Mouse (Mus musculus) neural tube, embryonic 13.5 days (tissue): ENCODE measurements around the gene Rasal2. TPM values are rescaled to one million over a fixed set of nuclear protein-coding genes. Genes with fewer than 3 reads are reported as not detected.

Experiments
- ATAC-seq: fragments of 200-750 bp; cut with Nextera tagmentation; 2 replicates; pipeline ENCODE4 v1.8.0; 2017; ENCODE audit warnings: low read depth, mild to moderate bottlenecking, moderate TSS enrichment, moderate library complexity
- H3K27ac ChIP-seq: fragments of 300-500 bp; sonication (generic); replicated peaks from 2 replicates; pipeline ENCODE4 v1.5.1; 2015; ENCODE audit warnings: moderate library complexity, mild to moderate bottlenecking, inconsistent platforms
- H3K27me3 ChIP-seq: fragments of 300-500 bp; sonication (generic); 2 replicates; pipeline ENCODE4 v1.6.1; 2015; ENCODE audit warnings: mild to moderate bottlenecking, inconsistent platforms
- H3K36me3 ChIP-seq: fragments of 300-500 bp; sonication (generic); 2 replicates; pipeline ENCODE4 v1.6.1; 2015; ENCODE audit warnings: mild to moderate bottlenecking, inconsistent platforms
- H3K4me1 ChIP-seq: fragments of 300-500 bp; sonication (generic); replicated peaks from 2 replicates; pipeline ENCODE4 v1.6.1; 2015; ENCODE audit warnings: inconsistent platforms
- H3K4me2 ChIP-seq: fragments of 300-500 bp; sonication (generic); 2 replicates; pipeline ENCODE4 v1.6.1; 2015; ENCODE audit warnings: inconsistent platforms, mild to moderate bottlenecking, moderate library complexity
- H3K4me3 ChIP-seq: fragments of 300-500 bp; sonication (generic); 2 replicates; pipeline ENCODE4 v1.5.1; 2015; ENCODE audit warnings: mild to moderate bottlenecking, inconsistent platforms
- H3K9ac ChIP-seq: fragments of 300-500 bp; sonication (generic); 2 replicates; pipeline ENCODE4 v1.6.1; 2015; ENCODE audit warnings: moderate library complexity, mild to moderate bottlenecking, inconsistent platforms
- H3K9me3 ChIP-seq: fragments of 300-500 bp; sonication (generic); 2 replicates; pipeline ENCODE4 v1.6.1; 2016; ENCODE audit warnings: inconsistent platforms
- WGBS: fragments of 180-500 bp; shearing (Covaris S2); methylation state at CpG from one replicate; pipeline ENCODE4 v1.1.7; 2015; 5-methylcytosine and 5-hydroxymethylcytosine counted together
- polyA plus RNA-seq: library from polyadenylated mRNA; unstranded; fragments of >200 nt; fragmentation: Nextera tagmentation; extraction: Ambion mirVana; gene quantifications from 2 replicates; pipeline ENCODE4 v1.2.1, GENCODE M21; 2015

Rasal2 gene
- polyA plus RNA-seq, 1 experiment from 2014 or later, result 43.1 TPM

- Histone ChIP-seq H3K4me3 (no peak overlapping the region), H3K27me3 (no peaks in the 10 kb centered on the region), H3K4me2 (no peak overlapping the region), H3K9ac (no peak overlapping the region), H3K36me3 (no peaks in the 10 kb centered on the region), H3K9me3 (no peaks in the 10 kb centered on the region), H3K4me1 (no peaks in the 10 kb centered on the region), H3K27ac (no peak overlapping the region)
- WGBS, result 94% methylated on average over 6 of the region's 6 CpGs
- ATAC-seq, result no peak
These were observed 187.4 kb downstream of the Rasal2 start for GRCm38 (mm10) chr1:157225013-157225412.

GRCm38 (mm10) chr1:157220910-157221309 lies 191.5 kb downstream of the Rasal2 start:
- Histone ChIP-seq H3K4me2 (no peak overlapping the region), H3K9me3 (no peaks in the 10 kb centered on the region), H3K36me3 (no peaks in the 10 kb centered on the region), H3K27me3 (no peaks in the 10 kb centered on the region), H3K27ac (no peak overlapping the region), H3K4me1 (no peaks in the 10 kb centered on the region), H3K9ac (no peak overlapping the region), H3K4me3 (no peak overlapping the region)
- no peak for ATAC-seq
- 93% methylated on average over 3 of the region's 3 CpGs for WGBS

GRCm38 (mm10) chr1:157220466-157220865 lies 191.9 kb downstream of the Rasal2 start:
- no peaks in the 10 kb centered on the region for H3K9me3 ChIP-seq
- H3K4me1 ChIP-seq, result no peaks in the 10 kb centered on the region
- WGBS, result 100% methylated on average over 1 of the region's 1 CpGs
- no peak for ATAC-seq
- no peak overlapping the region for H3K4me3 ChIP-seq
- H3K27me3 ChIP-seq, result no peaks in the 10 kb centered on the region
- H3K27ac ChIP-seq, result no peak overlapping the region
- no peaks in the 10 kb centered on the region for H3K36me3 ChIP-seq
- H3K4me2 ChIP-seq, result no peak overlapping the region
- no peak overlapping the region for H3K9ac ChIP-seq

GRCm38 (mm10) chr1:157208754-157209153 lies 203.6 kb downstream of the Rasal2 start:
- WGBS, result 17% methylated on average over 1 of the region's 1 CpGs

GRCm38 (mm10) chr1:157205685-157206084 lies 206.7 kb downstream of the Rasal2 start:
- H3K9me3 ChIP-seq, result no peaks in the 10 kb centered on the region
- no peaks in the 10 kb centered on the region for H3K27me3 ChIP-seq
- H3K27ac ChIP-seq, result no peak overlapping the region
- no peak overlapping the region for H3K4me2 ChIP-seq
- no peaks in the 10 kb centered on the region for H3K36me3 ChIP-seq
- no peak overlapping the region for H3K4me3 ChIP-seq
- ATAC-seq, result no peak
- peaks cover 8% of the 10 kb centered on the region; the same call in 1 of the 2 replicates for H3K4me1 ChIP-seq
- 68% methylated on average over 4 of the region's 4 CpGs for WGBS
- H3K9ac ChIP-seq, result no peak overlapping the region

More at GRCm38 (mm10) chr1:157208754-157209153, 203.6 kb downstream of the Rasal2 start:
- Histone ChIP-seq H3K4me2 (no peak overlapping the region), H3K9ac (no peak overlapping the region), H3K27ac (no peak overlapping the region), H3K9me3 (peaks cover 6% of the 10 kb centered on the region), H3K36me3 (no peaks in the 10 kb centered on the region), H3K27me3 (no peaks in the 10 kb centered on the region), H3K4me1 (peaks cover 8% of the 10 kb centered on the region; the same call in 1 of the 2 replicates), H3K4me3 (no peak overlapping the region)
- no peak for ATAC-seq

GRCm38 (mm10) chr1:157183043-157183442 lies 229.4 kb downstream of the Rasal2 start:
- 61% methylated on average over 3 of the region's 3 CpGs for WGBS
- Histone ChIP-seq H3K9me3 (no peaks in the 10 kb centered on the region), H3K36me3 (no peaks in the 10 kb centered on the region), H3K9ac (no peak overlapping the region), H3K4me2 (no peak overlapping the region), H3K27me3 (no peaks in the 10 kb centered on the region), H3K4me3 (no peak overlapping the region), H3K4me1 (peaks cover 23% of the 10 kb centered on the region), H3K27ac (no peak overlapping the region)
- ATAC-seq, result no peak

GRCm38 (mm10) chr1:157182431-157182830 lies 230.0 kb downstream of the Rasal2 start:
- no peaks in the 10 kb centered on the region for H3K36me3 ChIP-seq
- WGBS, result 21% methylated on average over 5 of the region's 5 CpGs
- no peaks in the 10 kb centered on the region for H3K27me3 ChIP-seq
- no peak overlapping the region for H3K4me2 ChIP-seq
- H3K27ac ChIP-seq, result no peak overlapping the region
- peaks cover 23% of the 10 kb centered on the region for H3K4me1 ChIP-seq
- ATAC-seq, result no peak
- H3K9me3 ChIP-seq, result no peaks in the 10 kb centered on the region
- no peak overlapping the region for H3K4me3 ChIP-seq
- H3K9ac ChIP-seq, result no peak overlapping the region

- no peak overlapping the region for H3K27ac ChIP-seq
- H3K4me3 ChIP-seq, result no peak overlapping the region
- H3K4me1 ChIP-seq, result peaks cover 23% of the 10 kb centered on the region
- no peak overlapping the region for H3K4me2 ChIP-seq
- H3K9ac ChIP-seq, result no peak overlapping the region
- no peaks in the 10 kb centered on the region for H3K27me3 ChIP-seq
- peaks cover 5% of the 10 kb centered on the region for H3K36me3 ChIP-seq
- ATAC-seq, result no peak
- no peaks in the 10 kb centered on the region for H3K9me3 ChIP-seq
These were observed 231.3 kb downstream of the Rasal2 start for GRCm38 (mm10) chr1:157181081-157181480.

GRCm38 (mm10) chr1:157178988-157179764 lies 233.2 kb downstream of the Rasal2 start:
- WGBS, result 36% methylated on average over 9 of the region's 9 CpGs
- no peak overlapping the region for H3K27ac ChIP-seq

GRCm38 (mm10) chr1:157169292-157169691 lies 243.1 kb downstream of the Rasal2 start:
- no peaks in the 10 kb centered on the region for H3K27me3 ChIP-seq
- no peak overlapping the region for H3K9ac ChIP-seq
- H3K4me1 ChIP-seq, result no peaks in the 10 kb centered on the region
- no peaks in the 10 kb centered on the region for H3K9me3 ChIP-seq
- H3K4me2 ChIP-seq, result no peak overlapping the region
- 86% methylated on average over 8 of the region's 8 CpGs for WGBS
- no peak overlapping the region for H3K4me3 ChIP-seq
- ATAC-seq, result no peak
- peaks cover 14% of the 10 kb centered on the region for H3K36me3 ChIP-seq
- H3K27ac ChIP-seq, result no peak overlapping the region

More at GRCm38 (mm10) chr1:157178988-157179764, 233.2 kb downstream of the Rasal2 start:
- peaks cover 17% of the 10 kb centered on the region for H3K36me3 ChIP-seq
- peaks cover 23% of the 10 kb centered on the region for H3K4me1 ChIP-seq
- no peak for ATAC-seq
- H3K4me2 ChIP-seq, result peak overlapping the region; percentile 26; the same call in 1 of the 2 replicates
- H3K4me3 ChIP-seq, result no peak overlapping the region
- H3K9me3 ChIP-seq, result no peaks in the 10 kb centered on the region
- H3K9ac ChIP-seq, result no peak overlapping the region
- no peaks in the 10 kb centered on the region for H3K27me3 ChIP-seq

- 90% methylated on average over 7 of the region's 7 CpGs for WGBS
- no peaks in the 10 kb centered on the region for H3K4me1 ChIP-seq
- H3K4me3 ChIP-seq, result no peak overlapping the region
- no peaks in the 10 kb centered on the region for H3K27me3 ChIP-seq
- H3K4me2 ChIP-seq, result no peak overlapping the region
- ATAC-seq, result no peak
- no peak overlapping the region for H3K27ac ChIP-seq
- no peak overlapping the region for H3K9ac ChIP-seq
- H3K36me3 ChIP-seq, result peaks cover 15% of the 10 kb centered on the region
- no peaks in the 10 kb centered on the region for H3K9me3 ChIP-seq
These were observed 243.5 kb downstream of the Rasal2 start for GRCm38 (mm10) chr1:157168891-157169290.

GRCm38 (mm10) chr1:157153781-157154180 lies 258.6 kb downstream of the Rasal2 start:
- Histone ChIP-seq H3K27me3 (no peaks in the 10 kb centered on the region), H3K9ac (no peak overlapping the region), H3K4me3 (no peak overlapping the region), H3K9me3 (no peaks in the 10 kb centered on the region), H3K4me1 (no peaks in the 10 kb centered on the region), H3K36me3 (peaks cover 31% of the 10 kb centered on the region), H3K4me2 (no peak overlapping the region), H3K27ac (no peak overlapping the region)
- ATAC-seq, result no peak

- no peaks in the 10 kb centered on the region for H3K4me1 ChIP-seq
- H3K27ac ChIP-seq, result no peak overlapping the region
- H3K36me3 ChIP-seq, result peaks cover 36% of the 10 kb centered on the region
- ATAC-seq, result no peak
- H3K9ac ChIP-seq, result no peak overlapping the region
- H3K4me2 ChIP-seq, result no peak overlapping the region
- no peaks in the 10 kb centered on the region for H3K9me3 ChIP-seq
- no peak overlapping the region for H3K4me3 ChIP-seq
- WGBS, result 83% methylated on average over 1 of the region's 1 CpGs
- H3K27me3 ChIP-seq, result no peaks in the 10 kb centered on the region
These were observed 262.3 kb downstream of the Rasal2 start for GRCm38 (mm10) chr1:157150107-157150506.
